Mouse (Mus musculus) adrenal gland (tissue): ENCODE results near the gene Selenbp2.
"Not testable (repeated sequence)": the region's sequence is repeated elsewhere in the genome, so short reads cannot be mapped to it uniquely, and the experiment has no call there.

Experiments used
- intact Hi-C: fragments of 180-260 bp; cut with DNase I; formaldehyde crosslinking; loops from one replicate; pipeline ENCODE4 v1.15.1; 2025

Gene Selenbp2

DNA sequence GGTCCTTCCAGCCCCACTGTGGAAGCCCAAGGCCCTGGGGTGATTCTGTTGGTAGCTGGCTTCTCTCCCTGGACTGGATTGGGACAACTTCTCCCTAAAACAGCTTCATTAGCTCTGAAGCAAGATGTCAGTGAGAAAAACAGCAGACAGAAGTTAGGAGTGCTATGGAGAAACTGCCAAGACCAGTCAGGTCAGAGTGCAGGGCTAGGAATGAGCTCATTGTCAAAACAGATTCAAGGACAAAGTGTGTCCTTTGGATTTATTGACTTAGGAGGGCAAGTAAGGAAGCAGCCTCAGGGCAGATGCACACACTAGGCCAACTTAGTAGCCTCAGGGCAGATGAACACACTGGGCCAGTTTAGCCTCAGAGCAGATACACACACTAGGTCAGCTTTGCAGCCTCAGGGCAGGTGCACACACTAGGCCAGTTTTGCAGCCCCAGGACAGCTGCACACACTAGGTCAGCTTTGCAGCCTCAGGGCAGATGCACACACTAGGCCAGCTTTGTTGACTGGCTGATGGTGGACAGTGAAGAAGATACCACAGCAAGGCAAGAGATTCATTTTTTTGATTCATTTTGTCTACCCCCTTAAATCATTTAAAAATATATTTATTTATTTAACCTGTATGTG is 2.6 kb upstream of the Selenbp2 start:
- intact Hi-C loops, result no loop called here

DNA sequence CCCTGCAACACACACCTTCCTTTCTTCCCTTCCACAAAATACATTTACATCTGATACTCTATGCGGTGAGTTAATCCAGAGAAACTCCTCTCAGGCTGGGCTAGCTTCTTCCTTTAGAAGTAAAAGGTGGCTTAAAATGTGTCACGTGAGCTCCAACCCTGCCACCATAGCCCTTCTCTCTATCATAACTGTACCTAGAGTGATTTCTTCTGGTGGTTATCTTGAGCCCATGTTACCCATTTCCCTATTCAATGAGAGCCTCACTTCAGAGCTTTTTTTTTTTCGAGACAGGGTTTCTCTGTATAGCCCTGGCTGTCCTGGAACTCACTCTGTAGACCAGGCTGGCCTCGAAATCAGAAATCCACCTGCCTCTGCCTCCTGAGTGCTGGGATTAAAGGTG is 1.7 kb upstream of the Selenbp2 start:
- intact Hi-C loops, result not testable (repeated sequence)

DNA sequence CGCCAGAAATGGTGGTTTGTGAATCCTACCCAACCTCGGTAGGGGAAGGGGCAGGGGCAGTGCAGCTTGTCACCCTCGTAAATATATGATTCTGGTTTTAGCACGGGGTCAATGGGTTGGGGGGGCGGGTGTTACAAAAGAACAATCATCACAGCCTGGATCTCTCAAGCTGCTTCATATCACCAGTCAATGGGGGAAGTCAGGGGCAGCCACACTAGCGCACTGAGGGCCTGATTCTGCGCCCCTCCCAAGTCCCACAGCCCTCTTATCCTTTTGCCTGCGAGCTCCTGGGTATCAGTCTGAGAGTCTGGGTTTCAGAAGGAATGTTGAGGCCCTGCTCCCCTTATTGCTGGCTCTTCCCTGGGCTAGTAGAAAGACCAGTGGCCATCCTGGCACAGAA is 518 bp downstream of the Selenbp2 start:
- intact Hi-C loops, result not testable (repeated sequence)

DNA sequence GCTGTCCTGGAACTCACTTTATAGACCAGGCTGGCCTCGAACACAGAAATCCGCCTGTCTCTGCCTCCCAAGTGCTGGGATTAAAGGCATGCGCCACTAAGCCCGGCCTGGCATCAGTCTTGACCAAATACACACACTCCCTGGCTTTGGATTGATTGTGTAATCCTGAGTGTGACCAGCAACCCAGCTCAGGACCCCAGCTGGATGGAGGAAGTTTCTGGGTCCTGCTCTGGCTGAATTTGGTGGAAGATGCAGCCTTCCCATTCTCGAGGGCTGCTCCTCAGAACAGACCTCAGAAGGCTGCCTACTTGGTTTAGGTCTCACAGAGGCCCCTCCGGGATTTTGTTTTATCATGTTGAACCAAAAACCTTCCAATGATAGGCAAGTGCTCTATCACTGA is 2.2 kb downstream of the Selenbp2 start:
- intact Hi-C loops, result not testable (repeated sequence)

DNA sequence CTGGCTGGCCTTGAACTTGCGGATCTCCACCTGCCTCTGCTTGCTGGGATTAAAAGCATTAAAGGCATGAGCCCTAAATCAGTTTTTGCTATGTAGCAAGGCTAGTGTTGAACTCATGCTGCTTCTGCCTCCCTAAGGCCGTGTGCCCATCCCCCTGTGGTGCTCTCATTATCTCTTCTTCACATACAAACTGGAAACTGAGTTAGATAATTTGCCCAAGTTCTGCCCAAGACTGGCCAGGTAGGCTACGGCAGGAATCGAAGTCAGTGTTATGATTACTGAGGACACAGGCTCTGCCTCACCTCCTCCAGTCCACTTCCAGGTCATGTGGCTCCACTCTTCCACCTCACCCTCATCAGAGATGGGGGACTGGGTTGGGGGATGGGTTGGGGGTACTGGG is 2.9 kb downstream of the Selenbp2 start:
- intact Hi-C loops, result not testable (repeated sequence)

DNA sequence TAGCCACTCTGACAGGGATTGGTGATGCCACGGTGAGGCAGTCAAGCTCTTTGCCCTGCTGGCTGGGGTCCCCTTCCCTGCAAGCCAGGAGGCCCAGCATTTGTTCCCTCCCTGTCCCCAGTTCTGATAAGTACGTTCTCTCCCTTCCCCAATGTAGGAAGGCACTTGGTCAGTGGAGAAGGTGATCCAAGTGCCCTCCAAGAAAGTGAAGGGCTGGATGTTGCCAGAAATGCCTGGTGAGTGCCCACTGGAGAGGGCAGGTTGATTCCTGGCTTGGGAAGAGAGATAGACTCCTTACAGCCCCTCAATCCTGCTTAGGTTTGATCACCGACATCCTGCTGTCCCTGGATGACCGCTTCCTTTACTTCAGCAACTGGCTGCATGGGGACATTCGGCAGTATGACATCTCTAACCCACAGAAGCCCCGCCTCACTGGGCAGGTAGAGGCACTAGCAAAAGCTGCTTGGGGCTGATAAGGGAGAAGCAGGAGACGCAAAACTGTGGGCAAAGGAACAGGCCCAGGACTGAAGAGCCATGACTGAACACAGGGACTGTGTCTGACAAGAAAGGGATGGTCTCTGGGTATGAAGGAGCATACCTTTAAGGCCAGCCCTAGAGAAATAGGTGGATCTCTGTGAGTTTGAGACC is 8.9 kb downstream of the Selenbp2 start:
- intact Hi-C loops, result not testable (repeated sequence)

DNA sequence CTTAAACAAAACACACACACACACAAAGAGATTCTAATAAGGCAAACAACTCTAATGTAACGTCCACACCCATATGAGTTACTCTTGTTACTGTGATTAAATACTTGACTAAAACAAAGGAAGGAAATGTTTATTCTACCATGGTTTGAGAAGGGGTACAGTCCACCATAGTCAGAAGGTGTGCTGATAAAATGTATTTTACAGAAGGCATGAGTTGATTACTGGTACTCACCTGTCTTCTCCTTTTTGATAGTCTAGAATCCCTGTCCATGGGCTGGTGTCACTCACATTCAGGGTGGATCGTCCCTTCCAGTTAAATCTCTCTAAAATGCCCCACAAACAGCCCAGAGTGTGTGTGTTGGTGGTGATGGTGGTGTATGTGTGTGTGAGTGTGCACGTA is 9.5 kb downstream of the Selenbp2 start:
- intact Hi-C loops, result no loop called here

DNA sequence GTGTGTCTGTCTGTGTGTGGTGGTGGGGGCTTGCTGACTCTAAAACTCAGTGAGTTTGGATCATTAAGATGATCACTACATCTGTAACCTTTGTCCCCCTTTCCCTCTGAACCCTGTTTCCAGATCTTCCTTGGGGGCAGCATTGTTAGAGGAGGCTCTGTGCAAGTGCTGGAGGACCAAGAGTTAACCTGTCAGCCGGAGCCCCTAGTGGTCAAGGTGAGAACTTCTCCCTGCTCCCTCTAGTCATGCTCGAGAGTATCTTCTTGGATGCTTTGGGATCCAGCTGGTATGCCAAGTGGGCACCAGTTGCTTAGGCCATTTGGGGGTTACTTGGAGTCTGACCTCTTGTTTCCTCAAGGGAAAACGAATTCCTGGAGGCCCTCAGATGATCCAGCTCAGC is 10.0 kb downstream of the Selenbp2 start:
- intact Hi-C loops, result not testable (repeated sequence)

DNA sequence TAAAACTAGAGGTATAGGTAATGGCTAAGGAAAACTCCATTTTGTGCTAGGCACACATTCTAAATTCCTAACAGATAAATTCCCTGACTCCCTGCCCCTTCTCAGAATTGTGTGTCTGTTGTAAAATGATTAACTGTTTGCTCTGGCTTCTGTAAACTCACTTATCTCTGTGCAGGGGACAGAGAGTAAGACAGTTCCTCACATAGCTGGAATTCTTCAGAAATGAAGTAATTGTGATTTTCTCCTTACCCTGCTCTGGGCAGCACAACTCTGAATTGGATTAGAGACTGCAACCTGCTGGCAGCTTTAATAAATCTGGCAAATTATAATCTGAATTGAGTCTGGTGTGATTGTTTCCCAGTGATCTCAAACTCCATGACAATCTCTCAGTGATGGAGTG is 17.2 kb downstream of the Selenbp2 start:
- intact Hi-C loops, result not testable (repeated sequence)

DNA sequence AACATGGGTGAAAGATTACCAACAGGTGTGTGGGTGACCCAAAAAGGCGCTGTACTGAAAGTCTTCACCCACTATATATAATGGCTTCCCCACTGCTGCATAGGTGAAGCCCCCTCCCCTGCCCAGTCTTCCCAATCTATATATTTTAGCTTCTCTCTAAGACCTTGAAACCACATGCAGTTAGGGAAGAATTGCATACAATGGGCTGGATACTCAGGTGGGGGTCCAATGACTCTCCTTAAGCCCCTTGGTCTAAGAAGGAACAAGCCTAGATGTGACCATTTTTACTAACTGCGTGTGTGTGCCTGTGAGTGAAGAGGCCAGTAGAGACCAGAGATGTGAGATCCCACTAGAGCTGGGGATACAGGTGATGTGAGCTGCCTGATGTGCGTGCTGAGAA is 20.1 kb downstream of the Selenbp2 start:
- intact Hi-C loops, result not testable (repeated sequence)

DNA sequence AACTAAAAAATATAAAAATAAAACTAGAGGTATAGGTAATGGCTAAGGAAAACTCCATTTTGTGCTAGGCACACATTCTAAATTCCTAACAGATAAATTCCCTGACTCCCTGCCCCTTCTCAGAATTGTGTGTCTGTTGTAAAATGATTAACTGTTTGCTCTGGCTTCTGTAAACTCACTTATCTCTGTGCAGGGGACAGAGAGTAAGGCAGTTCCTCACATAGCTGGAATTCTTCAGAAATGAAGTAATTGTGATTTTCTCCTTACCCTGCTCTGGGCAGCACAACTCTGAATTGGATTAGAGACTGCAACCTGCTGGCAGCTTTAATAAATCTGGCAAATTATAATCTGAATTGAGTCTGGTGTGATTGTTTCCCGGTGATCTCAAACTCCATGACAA is 24.9 kb downstream of the Selenbp2 start:
- intact Hi-C loops, result not testable (repeated sequence)

DNA sequence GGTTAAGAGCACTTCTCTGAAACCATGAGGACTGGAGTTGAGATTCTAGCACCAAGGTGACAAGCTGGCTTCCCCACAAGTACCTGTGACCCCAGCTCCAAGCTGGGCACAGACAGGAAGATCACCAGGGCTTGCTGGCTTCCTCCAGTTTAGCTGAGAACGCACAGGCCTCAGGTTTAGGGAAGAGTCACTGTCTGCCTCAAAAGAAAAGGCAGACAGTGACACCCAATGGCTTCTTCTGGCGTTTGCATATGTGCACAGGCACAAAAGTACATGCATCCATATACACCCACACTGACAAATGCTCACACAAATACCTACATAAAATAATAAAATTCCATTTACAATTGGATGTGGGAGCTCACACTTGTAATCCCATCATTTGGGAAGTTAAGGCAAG is 30.3 kb downstream of the Selenbp2 start:
- intact Hi-C loops, result loop anchor here (10.0 kb wide), 1 partner anchor 109 kb away; no protein-coding TSS in a partner anchor

DNA sequence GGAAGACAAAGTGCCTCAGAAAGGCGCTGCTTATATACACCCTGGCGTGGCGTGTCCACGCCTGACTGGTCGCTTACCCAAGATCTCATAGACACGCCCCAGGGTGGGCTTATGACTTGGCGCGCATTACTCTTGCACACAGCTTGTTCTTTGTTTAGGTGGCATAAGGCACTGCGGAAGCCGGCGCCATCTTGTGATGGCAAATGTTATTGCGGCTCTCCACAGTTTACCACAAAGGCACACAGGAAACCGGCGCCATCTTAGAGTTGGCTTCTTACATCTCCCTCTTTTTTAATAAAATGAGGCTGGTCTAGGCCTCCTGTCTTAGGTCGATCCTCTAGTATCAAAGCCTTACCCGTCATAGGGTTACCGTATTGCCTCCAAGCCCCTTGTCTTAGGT is 52.3 kb downstream of the Selenbp2 start:
- intact Hi-C loops, result no loop called here
